Mouse (Mus musculus) CD4-positive, CD25-positive, alpha-beta regulatory T cell, adult 4 months (primary cell): ENCODE results near the gene Nmt1. TPM values are rescaled to one million over a fixed set of nuclear protein-coding genes. Genes with fewer than 3 reads are reported as not detected.

Experiments used
- ATAC-seq: one replicate; pipeline ENCODE4 v1.8.0; 2017
- polyA plus RNA-seq, 2 experiments: library from polyadenylated mRNA; unstranded; fragments of 100-300 nt; shearing (Covaris generic); gene quantifications; one replicate each; pipeline ENCODE4 v1.2.1; 2017

Gene Nmt1
- polyA plus RNA-seq, 2 experiments from 2014 or later = 111 TPM

GRCm38 (mm10) chr11:103111881-103112551, 84.0 kb downstream of the Nmt1 start:
- ATAC-seq = no peak

- no peak for ATAC-seq
These were observed 84.5 kb downstream of the Nmt1 start for GRCm38 (mm10) chr11:103112552-103112912.

DNA sequence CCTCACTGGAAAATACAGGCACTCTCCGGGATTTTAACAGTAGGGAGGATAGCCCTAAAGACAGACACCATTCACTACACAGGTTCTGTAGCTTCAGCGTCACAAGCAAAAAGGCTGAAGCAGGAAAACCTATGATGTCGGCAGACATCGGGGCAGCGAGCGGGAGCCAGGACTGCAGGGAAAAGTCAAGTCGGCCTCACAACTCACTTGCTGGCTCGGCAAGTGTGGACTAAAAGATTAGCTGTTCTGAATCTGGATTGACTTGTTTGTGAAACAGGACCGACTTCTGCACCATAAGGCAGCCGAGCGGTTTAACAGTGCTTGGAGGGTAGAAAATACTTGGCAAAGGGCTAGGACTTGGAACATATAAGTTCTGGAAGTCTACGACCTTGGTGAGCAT, 85.0 kb downstream of the Nmt1 start:
- ATAC-seq = no peak

DNA sequence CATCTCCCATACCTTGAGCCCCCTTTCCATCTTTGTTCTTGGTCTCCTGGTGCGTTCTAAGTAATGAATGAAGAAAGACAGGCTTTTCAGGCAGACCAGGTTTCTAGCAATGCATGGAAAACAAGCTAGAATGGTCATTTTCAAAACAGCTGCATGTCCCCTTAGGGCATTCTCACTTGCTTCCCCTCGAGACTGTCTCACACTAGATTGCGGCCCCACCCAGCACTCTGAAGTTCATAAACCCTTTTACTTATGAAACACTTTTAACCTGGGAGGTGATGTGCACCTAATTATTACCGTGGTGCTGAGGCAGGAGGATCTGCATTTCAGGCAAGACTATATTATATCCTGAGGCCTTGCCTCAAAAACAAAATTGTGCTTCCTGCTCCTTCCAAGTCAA, 85.8 kb downstream of the Nmt1 start:
- no peak for ATAC-seq

DNA sequence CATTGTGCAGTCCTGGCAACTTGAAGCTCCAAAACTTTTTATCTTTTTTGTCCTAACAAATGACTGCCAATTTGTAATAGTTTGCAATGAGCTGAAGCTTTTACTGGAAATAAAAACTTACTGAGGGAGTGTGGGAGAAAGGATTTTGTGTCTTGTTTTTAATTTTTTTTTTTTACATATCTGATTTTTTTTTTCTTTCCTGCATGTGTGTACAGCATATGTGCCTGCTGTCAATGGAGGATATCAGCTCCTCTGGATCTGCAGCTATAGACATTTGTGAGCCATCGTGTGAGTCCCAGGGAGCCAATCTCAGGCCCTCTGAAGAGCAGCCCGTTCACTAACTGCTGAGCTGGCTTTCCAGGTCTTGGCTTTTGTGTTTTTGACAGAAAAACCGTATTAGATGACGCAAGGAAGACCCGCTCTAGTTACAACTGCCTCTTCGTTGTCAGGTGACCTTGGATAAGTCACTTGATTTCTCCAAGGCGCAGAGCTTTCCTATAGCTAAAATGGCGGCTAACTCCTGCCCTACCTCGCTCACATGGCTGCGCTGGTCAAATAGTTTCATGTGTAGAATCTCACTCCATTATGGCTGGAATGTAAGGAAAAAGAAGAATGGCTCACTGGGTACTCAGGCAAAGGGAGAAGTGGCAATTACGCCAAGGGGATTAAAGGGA, 86.4 kb downstream of the Nmt1 start:
- ATAC-seq = no peak

GRCm38 (mm10) chr11:103115163-103116007, 87.4 kb downstream of the Nmt1 start:
- ATAC-seq = peak; percentile 46

- ATAC-seq = peak; percentile 91
These were observed 88.2 kb downstream of the Nmt1 start, which contains the start of gene Hexim1 for GRCm38 (mm10) chr11:103116008-103116818. Hexim1 (plus strand) TSS chr11:103116231.

- ATAC-seq = no peak
These were observed 89.1 kb downstream of the Nmt1 start for GRCm38 (mm10) chr11:103116959-103117590.

DNA sequence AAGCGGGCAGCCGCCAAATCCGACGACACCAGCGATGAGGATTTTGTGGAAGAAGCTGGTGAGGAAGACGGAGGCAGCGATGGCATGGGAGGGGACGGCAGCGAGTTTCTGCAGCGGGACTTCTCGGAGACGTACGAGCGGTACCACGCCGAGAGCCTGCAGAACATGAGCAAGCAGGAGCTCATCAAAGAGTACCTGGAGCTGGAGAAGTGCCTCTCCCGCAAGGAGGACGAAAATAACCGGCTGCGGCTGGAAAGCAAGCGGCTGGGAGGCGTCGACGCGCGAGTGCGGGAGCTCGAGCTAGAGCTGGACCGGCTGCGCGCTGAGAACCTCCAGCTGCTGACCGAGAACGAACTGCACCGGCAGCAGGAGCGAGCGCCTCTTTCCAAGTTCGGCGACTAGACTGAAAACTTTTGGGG, 89.6 kb downstream of the Nmt1 start:
- ATAC-seq = no peak

Other genes with a start within 250 kb of the Nmt1 start
- under 1 TPM in 1 of 2 experiments, not detected in 1; 0.28 TPM for gene Gjc1, start 208.5 kb upstream of the Nmt1 start, polyA plus RNA-seq
- not detected for gene Higd1b, start 192.3 kb upstream of the Nmt1 start, polyA plus RNA-seq
- 100 to 1,000 TPM in 1 of 2 experiments, 10 to 100 TPM in 1; 97.2 to 170 TPM for gene Eftud2, start 147.2 kb upstream of the Nmt1 start, polyA plus RNA-seq
- not detected for gene Ccdc103, start 147.0 kb upstream of the Nmt1 start, polyA plus RNA-seq
- gene Fam187a, start 143.0 kb upstream of the Nmt1 start, polyA plus RNA-seq = not detected
- gene Gfap, start 127.3 kb upstream of the Nmt1 start, polyA plus RNA-seq = not detected
- under 1 TPM; 0.28 to 0.76 TPM for gene Kif18b, start 103.1 kb upstream of the Nmt1 start, polyA plus RNA-seq
- not detected for gene C1ql1, start 81.5 kb upstream of the Nmt1 start, polyA plus RNA-seq
- 10 to 100 TPM; 26.4 to 32.5 TPM for gene Dcakd, start 143 bp downstream of the Nmt1 start, polyA plus RNA-seq
- under 1 TPM; 0.41 to 0.51 TPM for gene Plcd3, start 73.5 kb downstream of the Nmt1 start, polyA plus RNA-seq
- gene Acbd4, start 73.5 kb downstream of the Nmt1 start, polyA plus RNA-seq = 10 to 100 TPM; 19.7 to 25.2 TPM
- gene Hexim1, start 88.0 kb downstream of the Nmt1 start, polyA plus RNA-seq = 1 to 10 TPM; 2.6 to 4.3 TPM
- 1 to 10 TPM; 2.3 to 4.5 TPM for gene Hexim2, start 104.2 kb downstream of the Nmt1 start, polyA plus RNA-seq
- gene Fmnl1, start 142.9 kb downstream of the Nmt1 start, polyA plus RNA-seq = 10 to 100 TPM; 54.2 to 69.6 TPM
- not detected for gene 1700023F06Rik, start 180.4 kb downstream of the Nmt1 start, polyA plus RNA-seq
- not detected for gene Spata32, start 190.2 kb downstream of the Nmt1 start, polyA plus RNA-seq
- 10 to 100 TPM; 29.6 to 50.3 TPM for gene Map3k14, start 239.3 kb downstream of the Nmt1 start, polyA plus RNA-seq